Mouse (Mus musculus) MEL-GATA-1-ER (cell line): Measurements from ENCODE around the gene Gcn1l1.
"Not testable (repeated sequence)": the region's sequence is repeated elsewhere in the genome, so short reads cannot be mapped to it uniquely, and the experiment has no call there.

Source experiments
- DNase-seq: peaks from one replicate; pipeline ENCODE4 v3.0.0-alpha.2; 2012; ENCODE audit warnings: low read depth; ENCODE audit errors: extremely low read depth

Gene Gcn1l1

GRCm38 (mm10) chr5:115559237-115560101 is 5.6 kb upstream of the Gcn1l1 start, which contains the start of gene Rplp0:
Gene Rplp0 (plus strand): TSS chr5:115559467.
- peak; percentile 95 for DNase-seq

- no peak for DNase-seq
Observed at GRCm38 (mm10) chr5:115560336-115560905, 4.6 kb upstream of the Gcn1l1 start.

- peak; percentile 56 for DNase-seq
Observed at GRCm38 (mm10) chr5:115563771-115564585, 1.1 kb upstream of the Gcn1l1 start.

GRCm38 (mm10) chr5:115565403-115565802 is 349 bp downstream of the Gcn1l1 start:
- DNase-seq: no peak

- no peak for DNase-seq
Observed at GRCm38 (mm10) chr5:115568681-115569080, 3.6 kb downstream of the Gcn1l1 start.

- no peak for DNase-seq
Observed at GRCm38 (mm10) chr5:115569308-115569707, 4.3 kb downstream of the Gcn1l1 start.

GRCm38 (mm10) chr5:115569721-115570120 is 4.7 kb downstream of the Gcn1l1 start:
- DNase-seq: no peak

- no peak for DNase-seq
Observed at GRCm38 (mm10) chr5:115571086-115571485, 6.0 kb downstream of the Gcn1l1 start.

- no peak for DNase-seq
Observed at GRCm38 (mm10) chr5:115572679-115573535, 7.9 kb downstream of the Gcn1l1 start.

GRCm38 (mm10) chr5:115574992-115575391 is 9.9 kb downstream of the Gcn1l1 start:
- DNase-seq: no peak

GRCm38 (mm10) chr5:115577686-115578085 is 12.6 kb downstream of the Gcn1l1 start:
- DNase-seq: not testable (repeated sequence)

- no peak for DNase-seq
Observed at GRCm38 (mm10) chr5:115578922-115579321, 13.9 kb downstream of the Gcn1l1 start.

- no peak for DNase-seq
Observed at GRCm38 (mm10) chr5:115579363-115579762, 14.3 kb downstream of the Gcn1l1 start.

GRCm38 (mm10) chr5:115580229-115581001 is 15.4 kb downstream of the Gcn1l1 start:
- no peak for DNase-seq

- DNase-seq: no peak
Observed at GRCm38 (mm10) chr5:115581662-115582061, 16.6 kb downstream of the Gcn1l1 start.

GRCm38 (mm10) chr5:115585616-115586015 is 20.6 kb downstream of the Gcn1l1 start:
- no peak for DNase-seq

- no peak for DNase-seq
Observed at GRCm38 (mm10) chr5:115586166-115586565, 21.1 kb downstream of the Gcn1l1 start.

GRCm38 (mm10) chr5:115586780-115587179 is 21.7 kb downstream of the Gcn1l1 start:
- DNase-seq: no peak

GRCm38 (mm10) chr5:115591028-115591427 is 26.0 kb downstream of the Gcn1l1 start:
- DNase-seq: no peak

GRCm38 (mm10) chr5:115591506-115591905 is 26.5 kb downstream of the Gcn1l1 start:
- no peak for DNase-seq
